ENCODE assay signal across 21 mouse cellular contexts in the genomic region with DNA sequence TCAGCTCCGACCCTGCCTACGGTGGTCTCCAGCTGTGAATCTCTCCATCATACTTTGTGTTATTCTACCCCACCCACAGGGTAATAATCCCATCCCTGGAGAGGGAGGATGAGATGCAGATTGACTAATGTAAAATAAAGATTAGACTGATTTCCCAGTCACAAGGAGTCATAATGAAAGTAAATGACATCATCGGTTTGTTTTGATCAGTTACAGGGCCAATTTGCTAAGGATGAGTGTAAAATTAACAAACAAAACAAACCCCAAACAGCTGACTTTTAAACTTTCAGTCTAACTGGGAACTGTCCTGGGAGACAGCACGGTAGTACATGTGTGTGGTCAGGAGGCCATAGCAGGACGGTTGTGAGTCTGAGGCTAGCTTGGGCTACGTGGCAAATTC.
"Had no signal": no experiment of that assay in that cellular context is flagged by ENCODE, and none has a peak within 500 bp of the region (broad histone marks: within the 10 kb centered on the region; RNA-seq: fewer than 3 reads in every experiment).

No protein-coding gene starts in this region.

- H3K4me3 ChIP-seq: kidney, embryonic 15.5 days; limb, embryonic 10.5 days; limb, embryonic 13.5 days; liver, embryonic 12.5 days; liver, embryonic 15.5 days; lung, embryonic 15.5 days; stomach, embryonic 15.5 days had no signal

- H3K36me3 ChIP-seq: kidney, embryonic 15.5 days; limb, embryonic 10.5 days; limb, embryonic 13.5 days; liver, embryonic 12.5 days; liver, embryonic 15.5 days; lung, embryonic 15.5 days; stomach, embryonic 15.5 days had no signal

- H3K9ac ChIP-seq: kidney, embryonic 15.5 days; limb, embryonic 13.5 days; liver, embryonic 12.5 days; liver, embryonic 15.5 days; lung, embryonic 15.5 days; stomach, embryonic 15.5 days had no signal

- H3K4me1 ChIP-seq: kidney, embryonic 15.5 days; limb, embryonic 13.5 days; stomach, embryonic 15.5 days had no signal

- H3K9me3 ChIP-seq: kidney, embryonic 15.5 days; limb, embryonic 10.5 days; limb, embryonic 13.5 days; liver, embryonic 12.5 days; liver, embryonic 15.5 days; lung, embryonic 15.5 days; stomach, embryonic 15.5 days had no signal

- H3K27me3 ChIP-seq: kidney, embryonic 15.5 days; limb, embryonic 13.5 days; liver, embryonic 12.5 days; liver, embryonic 15.5 days; lung, embryonic 15.5 days; stomach, embryonic 15.5 days had no signal

- H3K27ac ChIP-seq: kidney, embryonic 15.5 days; limb, embryonic 10.5 days; limb, embryonic 13.5 days; liver, embryonic 12.5 days; liver, embryonic 15.5 days; lung, embryonic 15.5 days; stomach, embryonic 15.5 days had no signal

- ATAC-seq: liver, embryonic 12.5 days; midbrain, embryonic 16.5 days had no signal

- H3K4me2 ChIP-seq: kidney, embryonic 15.5 days; limb, embryonic 13.5 days; liver, embryonic 12.5 days; liver, embryonic 15.5 days; lung, embryonic 15.5 days; midbrain, embryonic 11.5 days; stomach, embryonic 15.5 days had no signal

- DNase-seq: kidney, adult 11 months; kidney, adult 8-10 months; kidney, postnatal 10 days; kidney, postnatal 4 days; liver; lung, adult 18-20 months; lung, postnatal 10 days; lung, postnatal 36 days; right cerebral cortex, adult 18-20 months; right cerebral cortex, postnatal 14 days; right cerebral cortex, postnatal 4 days; thymus, postnatal 36 days had no signal
